Mouse (Mus musculus): Measurements from ENCODE around the gene Mllt6.

DNA sequence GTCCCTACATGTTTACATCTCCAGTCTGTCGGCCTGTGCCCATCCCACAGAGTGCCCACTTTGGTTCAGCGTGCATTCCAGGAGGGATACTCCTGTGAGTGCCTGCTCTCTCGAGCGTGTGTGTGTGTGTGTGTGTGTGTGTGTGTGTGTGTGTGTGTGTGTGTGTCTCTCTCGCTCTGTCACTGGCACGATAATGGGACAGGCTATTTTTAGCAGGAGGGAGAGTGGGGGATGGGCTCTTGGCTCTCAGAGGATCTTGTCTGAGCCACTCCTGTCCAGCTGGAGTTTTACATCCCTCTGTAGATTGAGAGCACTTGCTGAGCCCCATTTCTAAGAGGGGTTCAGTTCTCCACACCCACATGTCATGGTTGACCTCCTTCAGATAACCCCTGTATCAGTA is 6.6 kb downstream of the Mllt6 start:
- TF ChIP-seq POLR2A (IDR thresholded peaks at IDR 0.05; ENCODE audit: insufficient read depth, low read depth, low read length), result no peak
- TF ChIP-seq CTCF (IDR thresholded peaks at IDR 0.05), result no peak
- peak; percentile 53; the same call in 1 of the 2 replicates for TF ChIP-seq EP300 (IDR thresholded peaks at IDR 0.05; ENCODE audit: insufficient read depth, low read depth, low read length)
